Mouse (Mus musculus) myocyte (in vitro differentiated cells): Measurements from ENCODE around the gene 2610507B11Rik.

Experiments used
- CEBPB ChIP-seq: IDR thresholded peaks from 2 replicates; pipeline ENCODE4 v1.6.1; 2011; ENCODE audit warnings: mild to moderate bottlenecking, moderate library complexity; ENCODE audit not compliant: poor library complexity, insufficient read depth, severe bottlenecking
- E2F4 ChIP-seq: IDR thresholded peaks from one replicate; pipeline ENCODE4 v1.6.1; 2011; ENCODE audit warnings: mild to moderate bottlenecking, control low read depth, moderate library complexity; ENCODE audit not compliant: insufficient read depth
- MAX ChIP-seq: IDR thresholded peaks from one replicate; pipeline ENCODE4 v1.6.1; 2011; ENCODE audit warnings: low read depth, mild to moderate bottlenecking, control low read depth
- MYOD1 ChIP-seq, 3 experiments: IDR thresholded peaks; one replicate each; pipeline ENCODE4 v1.6.1; 2011; ENCODE audit warnings: control low read depth in 2 of 3, low read depth in 2 of 3, mild to moderate bottlenecking in 2 of 3, moderate library complexity in 1 of 3; ENCODE audit not compliant: insufficient read length in 2 of 3, control insufficient read depth in 1 of 3
- MYOG ChIP-seq, 3 experiments: IDR thresholded peaks; one replicate each; pipeline ENCODE4 v1.6.1; 2011; ENCODE audit warnings: control low read depth in 2 of 3, low read depth in 2 of 3, mild to moderate bottlenecking in 2 of 3; ENCODE audit not compliant: insufficient read length in 2 of 3, control insufficient read depth in 1 of 3, insufficient read depth in 1 of 3
- POLR2A ChIP-seq: IDR thresholded peaks from one replicate; pipeline ENCODE4 v1.6.1; 2011; ENCODE audit warnings: low read depth, mild to moderate bottlenecking, control low read depth, moderate library complexity; ENCODE audit not compliant: insufficient read length
- POLR2AphosphoS2 ChIP-seq: IDR thresholded peaks from one replicate; pipeline ENCODE4 v1.6.1; 2011; ENCODE audit warnings: low read depth, control low read depth; ENCODE audit not compliant: insufficient read length
- REST ChIP-seq: IDR thresholded peaks from one replicate; pipeline ENCODE4 v1.6.1; 2011; ENCODE audit warnings: mild to moderate bottlenecking, control low read depth, moderate library complexity; ENCODE audit not compliant: insufficient read depth, insufficient read length
- SRF ChIP-seq: IDR thresholded peaks from one replicate; pipeline ENCODE4 v1.6.1; 2011; ENCODE audit warnings: low read depth; ENCODE audit not compliant: control insufficient read depth, insufficient read length
- TCF12 ChIP-seq: IDR thresholded peaks from one replicate; pipeline ENCODE4 v1.6.1; 2011; ENCODE audit warnings: mild to moderate bottlenecking, control low read depth; ENCODE audit not compliant: poor library complexity, insufficient read depth, severe bottlenecking
- TCF3 ChIP-seq: IDR thresholded peaks from one replicate; pipeline ENCODE4 v1.6.1; 2011; ENCODE audit warnings: low read depth, control low read depth; ENCODE audit not compliant: insufficient read length
- USF1 ChIP-seq: IDR thresholded peaks from one replicate; pipeline ENCODE4 v1.6.1; 2011; ENCODE audit warnings: low read depth, mild to moderate bottlenecking, control low read depth, moderate library complexity

GRCm38 (mm10) chr11:78332676-78333075 lies 71.1 kb downstream of the 2610507B11Rik start:
- TF ChIP-seq REST (peak; percentile 45), POLR2AphosphoS2 (no peak), CEBPB (no peak), POLR2A (no peak), MYOG (IDR thresholded peaks at IDR 0.05; ENCODE audit: control insufficient read depth in 1 of 3, insufficient read depth in 1 of 3, insufficient read length in 2 of 3, low read depth in 2 of 3) (no peak), TCF12 (no peak), SRF (no peak), USF1 (no peak), MYOD1 (IDR thresholded peaks at IDR 0.05; ENCODE audit: control insufficient read depth in 1 of 3, insufficient read length in 2 of 3, low read depth in 2 of 3) (no peak), MAX (no peak), E2F4 (no peak), TCF3 (no peak)
